Mouse (Mus musculus) adrenal gland, adult (tissue): ENCODE measurements around the gene Tas2r131.
"Not testable (repeated sequence)": the region's sequence is repeated elsewhere in the genome, so short reads cannot be mapped to it uniquely, and the experiment has no call there.

Experiments used
- DNase-seq, 2 experiments: peaks; one replicate each; pipeline ENCODE4 v3.0.0; 2022 to 2023; ENCODE audit warnings: low spot score in 1 of 2; ENCODE audit not compliant: inconsistent age in 2 of 2

Tas2r131 gene

DNA sequence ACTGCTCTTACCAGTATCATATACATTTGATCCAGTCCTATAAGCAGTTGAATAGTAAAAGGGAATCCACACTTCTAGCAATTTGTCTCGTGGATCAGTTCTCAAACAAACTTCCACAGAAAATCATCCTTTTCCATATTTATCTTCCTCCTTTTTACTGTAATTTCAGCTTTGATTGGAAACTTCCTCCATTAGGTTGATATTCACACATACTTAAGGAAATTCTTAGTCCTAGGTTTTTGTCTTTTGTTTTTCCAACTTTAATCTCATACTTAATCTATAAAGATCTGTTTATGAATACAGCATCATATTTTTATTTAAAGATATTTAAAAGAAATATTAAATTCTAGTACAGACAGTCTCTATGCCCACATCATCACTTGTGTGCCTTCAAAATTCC is at the start of gene Tas2r131:
Tas2r131 (minus strand) TSS at position 101 of the 400 bp plus-strand sequence.
- DNase-seq, result no peak

DNA sequence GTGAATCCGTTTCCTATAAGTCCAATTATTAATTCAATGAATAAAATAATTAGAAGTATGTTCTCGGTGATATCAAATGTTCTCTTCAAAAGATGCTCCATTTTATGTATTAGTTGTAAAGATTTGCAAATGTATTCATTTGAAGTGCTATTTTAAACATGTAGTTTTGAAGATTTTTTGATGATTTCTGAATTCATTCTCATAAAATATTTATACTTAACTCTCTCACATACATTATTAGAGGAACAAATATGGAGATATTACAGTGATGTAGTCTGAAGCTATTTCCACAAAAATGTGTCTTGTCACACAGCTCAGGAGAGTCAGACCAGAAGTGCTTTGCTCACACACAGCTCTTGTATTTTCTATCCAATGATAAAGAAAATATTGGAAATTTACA is 23.1 kb upstream of the Tas2r131 start, which contains the start of gene Tas2r109:
Tas2r109 (minus strand) TSS at position 101 of the 400 bp plus-strand sequence.
- no peak for DNase-seq

DNA sequence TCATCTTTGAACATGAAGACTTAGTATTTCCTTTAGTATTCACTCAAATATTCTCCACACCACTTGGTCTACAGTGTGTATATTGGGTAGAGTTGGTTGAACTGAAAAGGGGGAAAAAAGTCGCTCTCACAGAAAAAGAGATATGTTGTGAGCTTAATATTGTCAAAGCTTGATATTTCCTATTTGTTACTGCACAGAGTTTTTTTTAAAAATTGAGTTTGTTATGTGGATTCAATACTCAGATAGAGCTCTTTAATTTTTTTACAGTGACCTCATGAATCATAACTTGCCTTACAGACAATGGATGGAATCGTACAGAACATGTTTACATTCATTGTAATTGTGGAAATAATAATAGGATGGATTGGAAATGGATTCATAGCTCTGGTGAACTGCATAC is 6.9 kb downstream of the Tas2r131 start, which contains the start of gene Tas2r129:
Tas2r129 (plus strand) TSS at position 301 of the 400 bp plus-strand sequence.
- no peak for DNase-seq

DNA sequence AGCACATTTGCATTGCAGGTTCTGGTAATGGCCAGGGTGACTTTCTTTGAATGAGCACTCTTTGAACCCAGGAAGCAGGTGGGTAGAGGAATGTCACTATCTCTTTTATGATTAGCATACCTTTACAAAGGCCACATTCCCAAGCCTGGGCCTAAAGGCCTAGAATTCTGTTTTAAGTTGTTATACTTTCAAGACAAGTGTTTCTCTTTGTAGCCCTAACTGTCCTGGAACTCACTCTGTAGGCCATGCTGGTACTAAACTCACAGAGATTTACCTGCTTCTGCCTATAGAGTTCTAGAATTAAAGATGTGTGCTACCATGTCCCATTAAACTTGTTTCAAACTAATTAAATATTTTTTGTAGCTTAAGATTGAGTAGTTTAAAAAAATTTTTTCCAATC is 16.3 kb downstream of the Tas2r131 start:
- not testable (repeated sequence) for DNase-seq

DNA sequence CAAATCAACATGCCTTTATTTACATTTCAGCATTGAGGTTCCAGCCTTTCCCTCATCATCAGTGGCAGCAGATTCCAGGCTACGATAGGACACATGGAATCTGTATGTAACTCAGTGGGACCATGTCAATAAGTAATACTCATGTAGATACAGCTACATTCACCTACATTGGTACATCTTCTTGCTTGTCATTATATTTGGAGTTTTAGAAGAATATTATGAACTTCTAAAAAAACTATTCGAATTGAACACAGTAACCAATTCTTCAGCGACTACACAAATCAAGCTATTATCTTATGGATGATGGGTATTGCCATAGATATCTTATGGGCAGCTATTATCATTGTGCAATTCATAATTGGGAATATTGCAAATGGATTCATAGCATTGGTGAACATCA is 48.4 kb downstream of the Tas2r131 start, which contains the start of gene Tas2r125:
Tas2r125 (plus strand) TSS at position 301 of the 400 bp plus-strand sequence.
- no peak for DNase-seq
